Mouse (Mus musculus) embryo, embryonic 10.5 days (tissue): ENCODE results near the gene Dpp10.
A peak's percentile ranks its signal among the peaks of the same experiment; 100 is the strongest.

ENCODE experiments used
- DNase-seq: peaks from one replicate; pipeline ENCODE4 v3.0.0-alpha.2; 2015; ENCODE audit warnings: low spot score

The Dpp10 gene

GRCm38 (mm10) chr1:124044925-124045640, at the start of gene Dpp10:
TSS of gene Dpp10 (minus strand) at chr1:124045559.
- peak; percentile 23 for DNase-seq

- no peak for DNase-seq
Observed at GRCm38 (mm10) chr1:124048544-124048943, 3.2 kb upstream of the Dpp10 start.

- DNase-seq: peak; percentile 31
Observed at GRCm38 (mm10) chr1:124045761-124046300, 472 bp upstream of the Dpp10 start.

- DNase-seq: peak; percentile 11
Observed at GRCm38 (mm10) chr1:124044161-124044560, 1.2 kb downstream of the Dpp10 start.

GRCm38 (mm10) chr1:124043421-124043820, 1.9 kb downstream of the Dpp10 start:
- no peak for DNase-seq

- peak; percentile 61 for DNase-seq
Observed at GRCm38 (mm10) chr1:124041559-124041958, 3.8 kb downstream of the Dpp10 start.

GRCm38 (mm10) chr1:124035306-124035990, 9.9 kb downstream of the Dpp10 start:
- no peak for DNase-seq

- DNase-seq: no peak
Observed at GRCm38 (mm10) chr1:124032677-124033076, 12.7 kb downstream of the Dpp10 start.

- no peak for DNase-seq
Observed at GRCm38 (mm10) chr1:124031968-124032367, 13.4 kb downstream of the Dpp10 start.

- no peak for DNase-seq
Observed at GRCm38 (mm10) chr1:124002797-124003196, 42.6 kb downstream of the Dpp10 start.

GRCm38 (mm10) chr1:123995780-123996179, 49.6 kb downstream of the Dpp10 start:
- no peak for DNase-seq

GRCm38 (mm10) chr1:123985324-123986024, 59.9 kb downstream of the Dpp10 start:
- no peak for DNase-seq

- no peak for DNase-seq
Observed at GRCm38 (mm10) chr1:123978597-123978996, 66.8 kb downstream of the Dpp10 start.

- DNase-seq: peak; percentile 58
Observed at GRCm38 (mm10) chr1:123974621-123975020, 70.7 kb downstream of the Dpp10 start.

- no peak for DNase-seq
Observed at GRCm38 (mm10) chr1:123946149-123946548, 99.2 kb downstream of the Dpp10 start.

GRCm38 (mm10) chr1:123940826-123941225, 104.5 kb downstream of the Dpp10 start:
- no peak for DNase-seq

GRCm38 (mm10) chr1:123933812-123934727, 111.3 kb downstream of the Dpp10 start:
- no peak for DNase-seq

GRCm38 (mm10) chr1:123928003-123928370, 117.4 kb downstream of the Dpp10 start:
- no peak for DNase-seq

GRCm38 (mm10) chr1:123927278-123928002, 117.9 kb downstream of the Dpp10 start:
- DNase-seq: no peak

GRCm38 (mm10) chr1:123924905-123925304, 120.5 kb downstream of the Dpp10 start:
- no peak for DNase-seq

- DNase-seq: no peak
Observed at GRCm38 (mm10) chr1:123923907-123924306, 121.5 kb downstream of the Dpp10 start.
